Mouse (Mus musculus) megakaryocyte, embryonic 14.5 days (primary cell): ENCODE measurements around the gene Map2k3.

ENCODE experiments used
- FLI1 ChIP-seq: IDR thresholded peaks from 2 replicates; pipeline ENCODE4 v1.6.1; 2012; ENCODE audit warnings: low read length, inconsistent platforms, mixed read lengths
- GATA1 ChIP-seq: IDR thresholded peaks from 3 replicates; pipeline ENCODE4 v1.6.1; 2012; ENCODE audit warnings: mixed read lengths, low read length, inconsistent platforms, borderline replicate concordance

GRCm38 (mm10) chr11:60902001-60902400 lies 29.8 kb upstream of the Map2k3 start:
- TF ChIP-seq GATA1, result no peak
- TF ChIP-seq FLI1, result no peak
